Mouse (Mus musculus): ENCODE measurements around the gene Tmem184b. TPM values are rescaled to one million over a fixed set of nuclear protein-coding genes. Genes with fewer than 3 reads are reported as not detected.

The Tmem184b gene
- polyA plus RNA-seq, 1 experiment from 2014 or later = 34.1 TPM

GRCm38 (mm10) chr15:79442257-79442611 is 38.9 kb upstream of the Tmem184b start:
- peak overlapping the region; percentile 94 for H3K9ac ChIP-seq (ENCODE audit: low read depth, low read length)
- WGBS = 13% methylated on average over 6 of the region's 6 CpGs
- ATAC-seq = no peak
- no peaks in the 10 kb centered on the region for H3K27me3 ChIP-seq (replicated peaks; ENCODE audit: control insufficient read depth, insufficient read depth, low read length)
- H3K4me3 ChIP-seq (ENCODE audit: low read depth, low read length) = peak overlapping the region; percentile 79
- peak overlapping the region; percentile 88 for H3K4me2 ChIP-seq (replicated peaks; ENCODE audit: low read depth)
- no peak for TF ChIP-seq CTCF (IDR thresholded peaks at IDR 0.05; ENCODE audit: low read depth)
- 0 out of 2 replicates have a peak, but pooled peaks cover 5% of the 10 kb centered on the region for H3K4me1 ChIP-seq (replicated peaks; ENCODE audit: control insufficient read depth, insufficient read depth, low read length)
- no peaks in the 10 kb centered on the region for H3K9me3 ChIP-seq (ENCODE audit: control insufficient read depth)
- H3K36me3 ChIP-seq (ENCODE audit: control insufficient read depth, insufficient read depth) = no peaks in the 10 kb centered on the region
- H3K27ac ChIP-seq (ENCODE audit: low read depth, low read length) = peak overlapping the region; percentile 91

GRCm38 (mm10) chr15:79441331-79442256 is 38.2 kb upstream of the Tmem184b start:
- H3K9ac ChIP-seq (ENCODE audit: low read depth, low read length) = peak overlapping the region; percentile 94
- no peak for TF ChIP-seq CTCF (IDR thresholded peaks at IDR 0.05; ENCODE audit: low read depth)
- H3K4me1 ChIP-seq (replicated peaks; ENCODE audit: control insufficient read depth, insufficient read depth, low read length) = 0 out of 2 replicates have a peak, but pooled peaks cover 5% of the 10 kb centered on the region
- H3K27ac ChIP-seq (ENCODE audit: low read depth, low read length) = peak overlapping the region; percentile 91
- H3K36me3 ChIP-seq (ENCODE audit: control insufficient read depth, insufficient read depth) = no peaks in the 10 kb centered on the region
- 1% methylated on average over 83 of the region's 107 CpGs for whole genome bisulfite sequencing
- no peaks in the 10 kb centered on the region for H3K9me3 ChIP-seq (ENCODE audit: control insufficient read depth)
- no peaks in the 10 kb centered on the region for H3K27me3 ChIP-seq (replicated peaks; ENCODE audit: control insufficient read depth, insufficient read depth, low read length)
- peak overlapping the region; percentile 79 for H3K4me3 ChIP-seq (ENCODE audit: low read depth, low read length)
- peak overlapping the region; percentile 88 for H3K4me2 ChIP-seq (replicated peaks; ENCODE audit: low read depth)
- ATAC-seq = peak; percentile 63

GRCm38 (mm10) chr15:79440651-79441330 is 37.4 kb upstream of the Tmem184b start:
- TF ChIP-seq CTCF (IDR thresholded peaks at IDR 0.05; ENCODE audit: low read depth) = no peak
- Histone ChIP-seq H3K9me3 (ENCODE audit: control insufficient read depth) (no peaks in the 10 kb centered on the region), H3K9ac (ENCODE audit: low read depth, low read length) (peak overlapping the region; percentile 94), H3K27ac (ENCODE audit: low read depth, low read length) (peak overlapping the region; percentile 91; the same call in 1 of the 2 replicates), H3K4me1 (replicated peaks; ENCODE audit: control insufficient read depth, insufficient read depth, low read length) (0 out of 2 replicates have a peak, but pooled peaks cover 5% of the 10 kb centered on the region), H3K4me2 (replicated peaks; ENCODE audit: low read depth) (peak overlapping the region; percentile 88), H3K27me3 (replicated peaks; ENCODE audit: control insufficient read depth, insufficient read depth, low read length) (no peaks in the 10 kb centered on the region), H3K36me3 (ENCODE audit: control insufficient read depth, insufficient read depth) (no peaks in the 10 kb centered on the region), H3K4me3 (ENCODE audit: low read depth, low read length) (peak overlapping the region; percentile 79)
- peak; percentile 32; the same call in 1 of the 2 replicates for ATAC-seq
- WGBS = 22% methylated on average over 11 of the region's 11 CpGs

- Histone ChIP-seq H3K4me2 (replicated peaks; ENCODE audit: low read depth) (peak overlapping the region; percentile 88), H3K4me3 (ENCODE audit: low read depth, low read length) (0 out of 2 replicates have a peak overlapping the region, but pooled peaks have one; percentile 79), H3K27me3 (replicated peaks; ENCODE audit: control insufficient read depth, insufficient read depth, low read length) (no peaks in the 10 kb centered on the region), H3K9ac (ENCODE audit: low read depth, low read length) (peak overlapping the region; percentile 94; the same call in 1 of the 2 replicates), H3K27ac (ENCODE audit: low read depth, low read length) (no peak overlapping the region), H3K4me1 (replicated peaks; ENCODE audit: control insufficient read depth, insufficient read depth, low read length) (0 out of 2 replicates have a peak, but pooled peaks cover 5% of the 10 kb centered on the region), H3K9me3 (ENCODE audit: control insufficient read depth) (no peaks in the 10 kb centered on the region), H3K36me3 (ENCODE audit: control insufficient read depth, insufficient read depth) (0 out of 2 replicates have a peak, but pooled peaks cover 3% of the 10 kb centered on the region)
- 60% methylated on average over 4 of the region's 4 CpGs for WGBS
- no peak for TF ChIP-seq CTCF (IDR thresholded peaks at IDR 0.05; ENCODE audit: low read depth)
- ATAC-seq = no peak
These were observed 36.9 kb upstream of the Tmem184b start for GRCm38 (mm10) chr15:79440223-79440622.

- no peak overlapping the region for H3K9ac ChIP-seq (ENCODE audit: low read depth, low read length)
- TF ChIP-seq CTCF (IDR thresholded peaks at IDR 0.05; ENCODE audit: low read depth) = no peak
- no peak overlapping the region for H3K27ac ChIP-seq (ENCODE audit: low read depth, low read length)
- 0 out of 2 replicates have a peak, but pooled peaks cover 3% of the 10 kb centered on the region for H3K36me3 ChIP-seq (ENCODE audit: control insufficient read depth, insufficient read depth)
- H3K4me3 ChIP-seq (ENCODE audit: low read depth, low read length) = no peak overlapping the region
- H3K9me3 ChIP-seq (ENCODE audit: control insufficient read depth) = no peaks in the 10 kb centered on the region
- no peaks in the 10 kb centered on the region for H3K27me3 ChIP-seq (replicated peaks; ENCODE audit: control insufficient read depth, insufficient read depth, low read length)
- 0 out of 2 replicates have a peak overlapping the region, but pooled peaks have one; percentile 88 for H3K4me2 ChIP-seq (replicated peaks; ENCODE audit: low read depth)
- ATAC-seq = no peak
- 0 out of 2 replicates have a peak, but pooled peaks cover 5% of the 10 kb centered on the region for H3K4me1 ChIP-seq (replicated peaks; ENCODE audit: control insufficient read depth, insufficient read depth, low read length)
- WGBS = 60% methylated on average over 4 of the region's 4 CpGs
These were observed 36.0 kb upstream of the Tmem184b start for GRCm38 (mm10) chr15:79439386-79439785.

- ATAC-seq = no peak
- WGBS = 60% methylated on average over 8 of the region's 8 CpGs
- Histone ChIP-seq H3K4me2 (replicated peaks; ENCODE audit: low read depth) (no peak overlapping the region), H3K36me3 (ENCODE audit: control insufficient read depth, insufficient read depth) (0 out of 2 replicates have a peak, but pooled peaks cover 3% of the 10 kb centered on the region), H3K27me3 (replicated peaks; ENCODE audit: control insufficient read depth, insufficient read depth, low read length) (no peaks in the 10 kb centered on the region), H3K27ac (ENCODE audit: low read depth, low read length) (0 out of 2 replicates have a peak overlapping the region, but pooled peaks have one; percentile 50), H3K9me3 (ENCODE audit: control insufficient read depth) (no peaks in the 10 kb centered on the region), H3K4me3 (ENCODE audit: low read depth, low read length) (no peak overlapping the region), H3K4me1 (replicated peaks; ENCODE audit: control insufficient read depth, insufficient read depth, low read length) (0 out of 2 replicates have a peak, but pooled peaks cover 5% of the 10 kb centered on the region), H3K9ac (ENCODE audit: low read depth, low read length) (no peak overlapping the region)
- TF ChIP-seq CTCF (IDR thresholded peaks at IDR 0.05; ENCODE audit: low read depth) = no peak
These were observed 35.4 kb upstream of the Tmem184b start for GRCm38 (mm10) chr15:79438816-79439215.

Measured in intestine, postnatal 0 days (tissue).